Mouse (Mus musculus): ENCODE measurements around the gene Gm5767. TPM values are rescaled to one million over a fixed set of nuclear protein-coding genes. Genes with fewer than 3 reads are reported as not detected.
"Not testable (repeated sequence)": the region's sequence is repeated elsewhere in the genome, so short reads cannot be mapped to it uniquely, and the experiment has no call there.

Gm5767 gene
- total RNA-seq, 2 experiments from 2014 or later: not detected

DNA sequence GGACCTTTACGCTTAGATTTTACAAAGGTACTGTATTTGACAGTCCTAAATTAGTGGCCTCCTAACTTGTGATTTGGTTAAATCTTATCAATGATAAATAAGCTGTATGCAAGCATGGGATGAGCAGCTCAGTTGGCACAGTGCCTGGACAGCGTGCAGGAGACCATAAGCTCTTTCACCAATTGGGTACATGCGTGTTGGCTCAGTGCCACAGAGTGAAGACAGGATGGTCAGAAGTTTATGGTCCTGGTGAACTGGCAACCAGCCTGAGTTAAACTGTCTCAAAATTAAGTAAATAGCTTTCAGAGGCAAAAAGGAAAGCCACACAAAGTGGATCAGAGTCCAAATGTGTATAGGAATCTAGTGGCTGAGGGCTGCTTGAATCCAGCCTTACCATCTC lies 20.0 kb downstream of the Gm5767 start:
- no peak for DNase-seq (ENCODE audit: low spot score in 2 of 2)

DNA sequence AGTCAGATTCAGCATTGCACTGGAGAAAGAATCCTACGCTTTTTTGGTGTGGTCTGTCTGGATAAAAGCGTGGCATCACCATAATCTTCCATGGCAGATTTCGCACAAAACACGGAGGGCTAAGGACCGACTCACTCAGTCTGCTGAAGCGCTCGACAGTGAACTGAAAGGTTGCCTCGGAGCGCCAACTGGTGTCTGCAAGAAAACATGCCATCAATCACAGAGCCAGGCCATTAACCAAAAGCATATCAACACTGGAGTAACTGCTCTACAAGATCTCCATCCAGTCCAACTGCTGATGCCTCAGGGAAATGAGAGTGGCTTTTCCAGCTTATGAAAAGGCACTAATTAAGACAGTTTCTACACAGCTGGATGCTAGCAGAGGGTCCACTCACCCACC lies 31.4 kb downstream of the Gm5767 start:
- no peak for DNase-seq (ENCODE audit: low spot score in 2 of 2)

GRCm38 (mm10) chr16:8714851-8715250 lies 34.3 kb downstream of the Gm5767 start:
- DNase-seq (ENCODE audit: low spot score in 2 of 2): no peak

GRCm38 (mm10) chr16:8715513-8716080 lies 35.0 kb downstream of the Gm5767 start:
- DNase-seq (ENCODE audit: low spot score in 2 of 2): no peak

DNA sequence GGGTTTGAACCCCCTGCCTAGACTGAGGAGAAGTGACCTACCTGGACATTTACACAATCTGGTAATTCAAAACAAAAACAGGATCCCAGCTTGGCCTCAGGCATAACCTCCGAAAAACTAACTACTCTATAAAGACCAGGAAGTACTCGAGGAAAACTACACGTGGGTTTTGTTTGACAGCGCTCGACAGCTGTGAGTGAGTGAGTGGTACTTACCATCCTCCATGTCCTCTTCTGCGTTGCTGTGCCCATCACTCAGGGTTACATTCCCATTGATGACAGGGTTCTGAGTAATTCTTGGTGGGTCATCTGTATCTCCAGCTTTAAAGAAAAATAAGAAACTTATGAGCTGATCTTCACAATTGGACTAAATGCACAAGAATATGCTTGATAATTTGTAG lies 35.7 kb downstream of the Gm5767 start:
- no peak for DNase-seq (ENCODE audit: low spot score in 2 of 2)

DNA sequence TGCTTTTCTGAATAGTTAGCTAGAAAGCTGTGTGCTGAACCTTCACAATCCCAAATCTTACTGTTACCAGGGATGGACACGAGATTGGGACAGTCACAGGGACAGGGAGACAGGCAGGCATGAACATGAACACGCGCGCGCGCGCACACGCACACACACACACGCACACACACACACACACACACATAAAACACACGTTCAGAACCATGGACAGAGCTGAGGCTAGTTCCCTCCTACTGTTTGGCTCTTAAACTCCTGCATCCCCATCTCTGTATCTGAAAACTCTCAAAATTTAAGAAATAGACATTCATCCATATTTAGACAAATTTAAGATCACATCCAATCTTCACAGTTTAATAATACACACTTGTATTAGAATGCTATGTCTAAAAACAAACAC lies 37.2 kb downstream of the Gm5767 start:
- DNase-seq (ENCODE audit: low spot score in 2 of 2): no peak

- DNase-seq (ENCODE audit: low spot score in 2 of 2): no peak
These were observed 39.9 kb downstream of the Gm5767 start for GRCm38 (mm10) chr16:8720447-8720846.

DNA sequence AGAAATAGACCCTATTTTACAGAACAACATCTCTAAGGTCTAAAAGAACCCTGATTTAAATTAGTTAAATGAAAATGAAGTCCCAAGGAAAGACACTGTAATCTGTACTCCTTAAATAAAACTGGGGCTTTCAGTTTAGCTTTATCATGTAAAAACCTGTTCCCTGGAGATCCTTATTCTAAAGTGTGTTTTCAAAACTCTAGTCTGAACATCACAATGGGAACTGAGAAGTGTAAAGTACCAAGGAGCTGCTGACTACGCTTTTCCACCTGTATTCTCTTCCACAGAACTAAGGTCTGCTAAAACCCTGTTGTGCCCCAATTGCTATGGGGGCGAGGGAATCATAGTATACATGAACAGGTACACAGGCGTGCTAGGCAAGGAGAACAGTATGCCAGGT lies 43.5 kb downstream of the Gm5767 start:
- DNase-seq (ENCODE audit: low spot score in 2 of 2): no peak

GRCm38 (mm10) chr16:8725807-8726206 lies 45.2 kb downstream of the Gm5767 start:
- no peak for DNase-seq (ENCODE audit: low spot score in 2 of 2)

DNA sequence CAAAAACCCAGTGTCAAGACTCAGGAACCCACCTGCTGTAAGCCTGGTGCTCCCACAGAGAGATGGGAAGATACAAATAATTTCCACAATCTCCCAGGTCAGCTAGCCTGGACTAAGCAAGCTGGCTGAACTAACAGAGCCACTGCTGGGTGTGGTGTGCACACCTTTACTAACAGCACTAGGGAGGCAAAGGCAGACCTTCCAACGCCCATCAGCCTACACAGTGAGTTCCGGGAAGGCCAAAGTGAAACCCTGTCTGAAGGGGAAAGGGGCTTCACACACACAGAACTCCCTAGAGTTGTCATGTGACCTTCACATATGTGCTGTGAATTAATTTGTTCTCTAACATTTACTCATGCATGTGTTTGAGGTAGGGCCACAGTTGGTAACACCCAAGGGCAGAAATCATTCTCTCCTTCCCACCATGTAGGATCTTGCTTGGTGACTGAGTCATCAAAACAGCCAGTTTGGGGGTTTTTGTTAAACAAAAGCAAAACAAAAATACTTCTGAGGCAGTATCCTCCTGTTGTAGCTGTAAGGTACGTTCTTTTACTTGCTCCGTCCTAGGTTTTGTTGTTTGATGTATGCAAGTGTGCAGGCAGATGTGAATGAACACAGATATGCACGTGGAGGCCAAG lies 47.7 kb downstream of the Gm5767 start:
- no peak for DNase-seq (ENCODE audit: low spot score in 2 of 2)

DNA sequence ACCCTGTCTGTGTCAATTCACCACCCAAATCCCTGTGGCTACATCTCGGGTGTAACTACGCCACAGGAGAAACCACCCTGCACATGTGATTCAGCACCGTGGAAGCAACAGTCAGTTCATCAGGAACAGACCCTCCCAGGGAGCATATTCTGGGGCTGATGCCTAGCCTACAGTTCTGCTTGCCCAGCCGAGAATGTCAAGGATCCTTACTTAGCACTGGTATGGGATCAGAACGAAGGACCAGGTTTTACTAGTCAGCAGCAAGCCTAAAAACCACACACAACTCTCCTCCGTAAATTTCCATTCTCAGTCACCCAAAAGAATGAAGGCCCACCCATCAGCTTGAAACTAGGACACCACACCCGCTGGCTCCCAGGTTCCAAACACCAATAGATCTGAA lies 51.1 kb downstream of the Gm5767 start:
- DNase-seq (ENCODE audit: low spot score in 2 of 2): no peak

DNA sequence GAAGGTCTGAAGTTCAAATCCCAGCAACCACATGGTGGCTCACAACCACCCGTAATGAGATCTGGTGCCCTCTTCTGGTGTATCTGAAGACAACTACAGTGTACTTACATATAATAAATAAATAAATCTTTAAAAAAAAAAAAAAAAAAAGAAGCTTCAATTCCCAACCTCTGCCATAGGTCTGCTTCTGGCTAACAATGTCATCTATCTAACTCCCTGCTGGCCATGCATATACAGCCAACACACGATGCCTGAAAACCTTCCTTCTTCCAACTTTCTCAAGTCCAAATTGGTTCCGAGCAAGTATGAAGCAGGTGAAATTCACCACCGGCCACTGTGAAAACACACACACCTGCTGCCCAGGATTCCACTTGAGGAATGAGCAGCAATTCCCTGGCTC lies 51.9 kb downstream of the Gm5767 start:
- not testable (repeated sequence) for DNase-seq (ENCODE audit: low spot score in 2 of 2)

Other genes starting within 250 kb of the Gm5767 start
- 10 to 100 TPM; 13.3 to 18.1 TPM for gene Mettl22, start 210.0 kb upstream of the Gm5767 start, total RNA-seq (2021)
- 100 to 1,000 TPM in 1 of 2 experiments, 10 to 100 TPM in 1; 64.8 to 124 TPM for gene Abat, start 167.3 kb upstream of the Gm5767 start, total RNA-seq (2021)
- gene Pmm2, start 43.1 kb upstream of the Gm5767 start, total RNA-seq (2021): 10 to 100 TPM; 57.0 to 57.3 TPM
- gene Tmem186, start 43.1 kb upstream of the Gm5767 start, total RNA-seq (2021): 10 to 100 TPM; 16.5 to 20.2 TPM
- 100 to 1,000 TPM in 1 of 2 experiments, 10 to 100 TPM in 1; 61.8 to 134 TPM for gene Carhsp1, start 8.6 kb upstream of the Gm5767 start, total RNA-seq (2021)
- 100 to 1,000 TPM; 109 to 126 TPM for gene Usp7, start 111.5 kb downstream of the Gm5767 start, total RNA-seq (2021)
- gene 1810013L24Rik, start 149.3 kb downstream of the Gm5767 start, total RNA-seq (2021): 10 to 100 TPM; 81.9 to 86.4 TPM